19 mouse cellular contexts compared by ENCODE assay signal in genomic region chr13:112671708-112672107, GRCm38 (mm10). TPM values are rescaled to one million over a fixed set of nuclear protein-coding genes. Genes with fewer than 3 reads are reported as not detected.
A peak's percentile ranks its signal among the peaks of the same experiment; 100 is the strongest.
DNase-seq lines count a peak whose midpoint lies in the region; ATAC-seq and TF ChIP-seq lines count a peak whose summit lies in the region.
"Had no signal": no experiment of that assay in that cellular context is flagged by ENCODE, and none has a peak within 500 bp of the region (broad histone marks: within the 10 kb centered on the region; RNA-seq: fewer than 3 reads in every experiment).

No protein-coding gene starts in this region.

- no peaks in the 10 kb centered on the region for H3K9me3 ChIP-seq in hindbrain, postnatal 0 days (ENCODE audit: low read length)
- H3K9me3 ChIP-seq in hindbrain, embryonic 10.5 days = no peaks in the 10 kb centered on the region
- no peaks in the 10 kb centered on the region for H3K9me3 ChIP-seq in lung, postnatal 0 days (ENCODE audit: low read length)
- H3K9me3 ChIP-seq: embryonic facial prominence, embryonic 13.5 days; forebrain, embryonic 10.5 days; limb, embryonic 10.5 days; neural tube, embryonic 13.5 days had no signal

- no peaks in the 10 kb centered on the region for H3K4me1 ChIP-seq in hindbrain, postnatal 0 days (ENCODE audit: insufficient read depth, low read length)
- H3K4me1 ChIP-seq in hindbrain, embryonic 10.5 days (replicated peaks) = no peaks in the 10 kb centered on the region
- H3K4me1 ChIP-seq in lung, postnatal 0 days (ENCODE audit: insufficient read depth, low read depth, low read length) = peaks cover 2% of the 10 kb centered on the region; the same call in 1 of the 2 replicates
- peaks cover 5% of the 10 kb centered on the region for H3K4me1 ChIP-seq in embryonic fibroblast, embryonic 13.5 days (ENCODE audit: control insufficient read depth, insufficient read depth, low read length)
- H3K4me1 ChIP-seq: embryonic facial prominence, embryonic 13.5 days; forebrain, embryonic 10.5 days; neural tube, embryonic 13.5 days had no signal

- H3K36me3 ChIP-seq in hindbrain, postnatal 0 days (ENCODE audit: insufficient read depth, low read length) = peaks cover 13% of the 10 kb centered on the region
- H3K36me3 ChIP-seq in hindbrain, embryonic 10.5 days = peaks cover 21% of the 10 kb centered on the region
- H3K36me3 ChIP-seq in lung, postnatal 0 days (ENCODE audit: insufficient read depth, low read length) = peaks cover 8% of the 10 kb centered on the region; the same call in 1 of the 2 replicates

- DNase-seq in adrenal gland, adult 2 months = peak; percentile 36
- DNase-seq in adrenal gland, postnatal 4 days (ENCODE audit: low spot score in 2 of 2) = no peak
- no peak for DNase-seq in hindbrain, postnatal 0 days (ENCODE audit: low spot score)
- no peak for DNase-seq in hindbrain, embryonic 10.5 days (ENCODE audit: low spot score)
- DNase-seq in lung, postnatal 0 days (ENCODE audit: low spot score) = peak; percentile 30
- no peak for DNase-seq in lung, adult 18-20 months
- no peak for DNase-seq in layer of hippocampus, postnatal 36 days
- DNase-seq: cerebellum, adult 11-12 months; cerebellum, postnatal 36 days; gastrocnemius, postnatal 36 days; kidney, adult 8-10 months; right cerebral cortex, postnatal 4 days had no signal

- TF ChIP-seq EP300 in lung, postnatal 0 days (IDR thresholded peaks at IDR 0.05) = no peak

- no peak for TF ChIP-seq POLR2A in embryonic fibroblast, embryonic 13.5 days (IDR thresholded peaks at IDR 0.05; ENCODE audit: low read depth, low read length)

- WGBS in hindbrain, postnatal 0 days = 69% methylated on average over 13 of the region's 13 CpGs
- 75% methylated on average over 13 of the region's 13 CpGs for WGBS in hindbrain, embryonic 10.5 days
- 55% methylated on average over 13 of the region's 13 CpGs for WGBS in lung, postnatal 0 days

- TF ChIP-seq CTCF in hindbrain, postnatal 0 days (IDR thresholded peaks at IDR 0.05; ENCODE audit: low read depth) = peak; percentile 12; the same call in 1 of the 2 replicates
- peak; percentile 39 for TF ChIP-seq CTCF in lung, postnatal 0 days (IDR thresholded peaks at IDR 0.05)
- 0 out of 2 replicates have a peak, but pooled peaks have one; percentile 26 for TF ChIP-seq CTCF in embryonic fibroblast, embryonic 13.5 days (IDR thresholded peaks at IDR 0.05; ENCODE audit: borderline replicate concordance, insufficient read depth, low read length)

- no peak overlapping the region for H3K9ac ChIP-seq in hindbrain, postnatal 0 days (replicated peaks; ENCODE audit: low read length)
- H3K9ac ChIP-seq in lung, postnatal 0 days (replicated peaks; ENCODE audit: low read depth) = no peak overlapping the region
- H3K9ac ChIP-seq: embryonic facial prominence, embryonic 13.5 days; hindbrain, embryonic 14.5 days; neural tube, embryonic 13.5 days had no signal

- no peaks in the 10 kb centered on the region for H3K27me3 ChIP-seq in hindbrain, postnatal 0 days (ENCODE audit: insufficient read depth, low read length)
- H3K27me3 ChIP-seq in hindbrain, embryonic 10.5 days (ENCODE audit: insufficient read depth, poor library complexity, severe bottlenecking) = no peaks in the 10 kb centered on the region
- no peaks in the 10 kb centered on the region for H3K27me3 ChIP-seq in lung, postnatal 0 days (replicated peaks; ENCODE audit: insufficient read depth, low read length)
- H3K27me3 ChIP-seq: embryonic facial prominence, embryonic 13.5 days; neural tube, embryonic 13.5 days had no signal

- H3K4me3 ChIP-seq in hindbrain, postnatal 0 days (ENCODE audit: low read length) = no peak overlapping the region
- H3K4me3 ChIP-seq in hindbrain, embryonic 10.5 days = no peak overlapping the region
- no peak overlapping the region for H3K4me3 ChIP-seq in lung, postnatal 0 days (ENCODE audit: low read depth, low read length)
- no peak overlapping the region for H3K4me3 ChIP-seq in embryonic fibroblast, embryonic 13.5 days (ENCODE audit: insufficient read depth, low read length)
- H3K4me3 ChIP-seq: embryonic facial prominence, embryonic 13.5 days; forebrain, embryonic 10.5 days; limb, embryonic 10.5 days; neural tube, embryonic 13.5 days had no signal

- no peak overlapping the region for H3K27ac ChIP-seq in hindbrain, postnatal 0 days
- no peak overlapping the region for H3K27ac ChIP-seq in hindbrain, embryonic 10.5 days
- H3K27ac ChIP-seq in lung, postnatal 0 days (ENCODE audit: low read length) = no peak overlapping the region
- H3K27ac ChIP-seq in embryonic fibroblast, embryonic 13.5 days (ENCODE audit: insufficient read depth, low read length) = no peak overlapping the region
- H3K27ac ChIP-seq: embryonic facial prominence, embryonic 13.5 days; forebrain, embryonic 10.5 days; hindbrain, embryonic 14.5 days; limb, embryonic 10.5 days; neural tube, embryonic 13.5 days had no signal

- no peak overlapping the region for H3K4me2 ChIP-seq in hindbrain, postnatal 0 days (ENCODE audit: low read depth, low read length)
- no peak overlapping the region for H3K4me2 ChIP-seq in lung, postnatal 0 days (replicated peaks; ENCODE audit: low read depth, low read length)
- H3K4me2 ChIP-seq: embryonic facial prominence, embryonic 13.5 days; hindbrain, embryonic 14.5 days; neural tube, embryonic 13.5 days had no signal

- ATAC-seq in hindbrain, postnatal 0 days = no peak
- ATAC-seq in lung, postnatal 0 days = peak; percentile 32; the same call in 1 of the 2 replicates

RNA-seq across cellular contexts. Expression of gene Slc38a9, which starts 11.2 kb away (rescaled TPM):
- 10 to 100 TPM; 18.6 to 21.3 TPM for total RNA-seq in adrenal gland, adult 2 months (2021)
- 8.7 and 13.2 TPM in 2 replicates for polyA plus RNA-seq in adrenal gland, adult 2 months (2012; rRNA removed)
- 10 to 100 TPM; 36.8 to 38.6 TPM for total RNA-seq in adrenal gland, postnatal 4 days (2021)
- total RNA-seq in hindbrain, postnatal 0 days (2014; rRNA removed) = 8.1 and 11.6 TPM in 2 replicates
- 9.7 and 10.3 TPM in 2 replicates for polyA plus RNA-seq in hindbrain, postnatal 0 days (2015; fragmentation: Nextera tagmentation; extraction: Ambion mirVana)
- polyA plus RNA-seq in hindbrain, embryonic 10.5 days (2016; fragmentation: Nextera tagmentation; extraction: Ambion mirVana) = 13.6 and 18.7 TPM in 2 replicates
- polyA plus RNA-seq in lung, postnatal 0 days (2015; fragmentation: Nextera tagmentation; extraction: Ambion mirVana) = 15.3 and 15.7 TPM in 2 replicates
- polyA plus RNA-seq in embryonic fibroblast, embryonic 13.5 days (2011; ENCODE audit: insufficient read length, low read depth, missing spikeins) = 10.2 and 11.5 TPM in 2 replicates
- total RNA-seq in layer of hippocampus, postnatal 36 days (2021) = 10 to 100 TPM; 28.6 to 32.5 TPM

RNA-seq across cellular contexts. Expression of gene Ddx4, which starts 19.4 kb away (rescaled TPM):
- under 1 TPM; 0.24 to 0.66 TPM for total RNA-seq in adrenal gland, adult 2 months (2021)
- 0.06 TPM in 2 replicates for polyA plus RNA-seq in adrenal gland, adult 2 months (2012; rRNA removed)
- total RNA-seq in adrenal gland, postnatal 4 days (2021) = 1 to 10 TPM in 1 of 2 experiments, under 1 TPM in 1; 0.79 to 1.2 TPM
- 0.32 and 0.37 TPM in 2 replicates for total RNA-seq in hindbrain, postnatal 0 days (2014; rRNA removed)
- polyA plus RNA-seq in hindbrain, postnatal 0 days (2015; fragmentation: Nextera tagmentation; extraction: Ambion mirVana) = 0.41 and 1.00 TPM in 2 replicates
- polyA plus RNA-seq in hindbrain, embryonic 10.5 days (2016; fragmentation: Nextera tagmentation; extraction: Ambion mirVana) = 0.31 and 1.3 TPM in 2 replicates
- 0.11 and 0.17 TPM in 2 replicates for polyA plus RNA-seq in lung, postnatal 0 days (2015; fragmentation: Nextera tagmentation; extraction: Ambion mirVana)
- 0.23 and 0.49 TPM in 2 replicates for polyA plus RNA-seq in embryonic fibroblast, embryonic 13.5 days (2011; ENCODE audit: insufficient read length, low read depth, missing spikeins)
- total RNA-seq in layer of hippocampus, postnatal 36 days (2021) = 1 to 10 TPM; 2.1 to 3.1 TPM
- total RNA-seq: gastrocnemius, postnatal 36 days had no signal
- polyA plus RNA-seq: large intestine, adult 2 months had no signal

Comparison
In these comparisons a context has a peak if more than half of its experiments do, and no peak if none do; other contexts are left out.
1. DNase-seq: peak in adrenal gland, adult 2 months (single experiment) and lung, postnatal 0 days (single experiment); none in adrenal gland, postnatal 4 days (0 of 2), hindbrain, postnatal 0 days (single experiment), hindbrain, embryonic 10.5 days (single experiment), lung, adult 18-20 months (0 of 2) and layer of hippocampus, postnatal 36 days (0 of 2).
2. Peak in every context shown above with its lines, with median percentiles within 50 percentile points of each other: CTCF ChIP-seq.